Mouse (Mus musculus) stomach, postnatal 0 days (tissue): ENCODE results near the gene Il17re.

Source experiments
- CTCF ChIP-seq: IDR thresholded peaks from 2 replicates; pipeline ENCODE4 v1.5.1; 2016; ENCODE audit warnings: antibody characterized with exemption, low read depth, mild to moderate bottlenecking, moderate library complexity
- EP300 ChIP-seq: optimal IDR thresholded peaks from 2 replicates; pipeline ENCODE3; 2016; ENCODE audit warnings: antibody characterized with exemption

DNA sequence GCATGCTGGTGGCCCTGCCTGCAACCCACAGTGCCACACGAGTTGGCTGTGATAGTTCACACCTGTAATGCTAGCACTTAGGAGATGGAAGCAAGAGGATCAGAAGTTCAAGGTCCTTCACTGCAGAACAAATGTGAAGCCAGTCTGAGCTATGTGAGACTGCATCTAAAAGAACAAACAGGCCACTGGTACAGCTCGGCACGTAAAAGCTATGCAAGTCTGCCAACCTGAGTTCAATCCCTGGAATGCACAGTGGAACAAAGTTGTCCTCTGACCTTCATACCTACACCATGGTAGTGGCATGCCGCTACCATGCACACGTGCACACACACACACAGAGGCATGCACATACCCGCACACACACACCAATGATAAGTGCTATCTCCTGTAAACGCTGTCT lies 34.1 kb upstream of the Il17re start:
- TF ChIP-seq EP300 = no peak
- no peak for TF ChIP-seq CTCF
